Mouse (Mus musculus) brain, embryonic 14.5 days (tissue): ENCODE results near the gene Mgme1.

Source experiments
- CTCF ChIP-seq: fragments of 200-500 bp; IDR thresholded peaks from 2 replicates; pipeline ENCODE4 v1.5.1; 2012; ENCODE audit warnings: inconsistent platforms, mild to moderate bottlenecking, moderate library complexity, borderline replicate concordance; ENCODE audit not compliant: insufficient read depth, insufficient read length; ENCODE audit errors: extremely low read depth
- POLR2A ChIP-seq: fragments of 200-500 bp; IDR thresholded peaks from 2 replicates; pipeline ENCODE4 v1.6.1; 2012; ENCODE audit warnings: mild to moderate bottlenecking, inconsistent platforms, borderline replicate concordance; ENCODE audit not compliant: poor library complexity, insufficient read depth, insufficient read length, severe bottlenecking; ENCODE audit errors: extremely low read depth

GRCm38 (mm10) chr2:144270507-144271420, at the start of gene Mgme1, which contains the start of gene Snx5:
- TF ChIP-seq POLR2A (peak; percentile 83), CTCF (no peak)
